ENCODE assay signal across 7 mouse cellular contexts in the genomic region with DNA sequence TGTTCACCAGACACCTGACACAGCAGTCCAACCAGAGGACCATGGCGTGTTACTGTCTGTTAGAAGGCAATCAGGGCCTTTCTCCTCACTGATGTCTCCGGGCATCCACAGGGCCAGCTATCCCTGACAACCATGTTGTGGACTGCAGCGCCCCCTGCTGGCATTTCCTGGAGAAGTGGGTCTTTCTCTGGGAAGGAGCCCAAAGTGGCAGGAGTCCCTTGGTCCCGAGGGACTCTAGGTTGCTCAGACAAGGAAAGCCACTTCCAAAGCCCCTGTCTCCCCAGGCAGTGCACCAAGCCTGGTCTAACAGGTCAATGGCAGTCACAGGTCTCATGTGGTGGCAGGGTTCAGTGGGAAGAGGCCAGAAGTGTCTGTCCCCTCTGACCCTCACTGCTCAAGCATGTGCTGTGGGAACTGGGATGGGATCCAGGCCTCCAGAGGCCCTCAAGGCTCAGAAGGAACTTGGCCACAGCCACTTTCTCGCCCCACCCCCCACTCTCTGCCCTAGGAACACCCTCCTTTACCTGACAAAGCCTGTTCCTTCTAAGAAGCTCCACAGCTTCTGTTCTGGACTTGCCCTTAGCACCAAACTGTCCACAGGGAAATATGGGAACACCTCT.
DNase-seq lines count a peak whose midpoint lies in the region.

No protein-coding gene starts in this region.

- peak; percentile 61 to 64 for DNase-seq in CD8-positive naive resting alpha-beta T cell, adult 2 months (ENCODE audit: low read depth in 2 of 2, low spot score in 2 of 2)
- peak; percentile 85 for DNase-seq in MN1 (ENCODE audit: low spot score)
- peak; percentile 87 to 95 for DNase-seq in cerebellum, postnatal 14 days
- DNase-seq in heart, adult 9 months (ENCODE audit: low spot score in 2 of 2): peak; percentile 51 to 66
- DNase-seq in kidney, postnatal 4 days: peak; percentile 89 to 90
- peak; percentile 89 for DNase-seq in lung, postnatal 10 days
- peak; percentile 78 for DNase-seq in spleen, adult 12 weeks (ENCODE audit: low spot score)

Comparison
In these comparisons a context has a peak if more than half of its experiments do, and no peak if none do; other contexts are left out.
1. Peak in every context shown above with its lines: DNase-seq.